Mouse (Mus musculus): ENCODE measurements around the gene Pi16.
"Not testable (repeated sequence)": the region's sequence is repeated elsewhere in the genome, so short reads cannot be mapped to it uniquely, and the experiment has no call there.

DNA sequence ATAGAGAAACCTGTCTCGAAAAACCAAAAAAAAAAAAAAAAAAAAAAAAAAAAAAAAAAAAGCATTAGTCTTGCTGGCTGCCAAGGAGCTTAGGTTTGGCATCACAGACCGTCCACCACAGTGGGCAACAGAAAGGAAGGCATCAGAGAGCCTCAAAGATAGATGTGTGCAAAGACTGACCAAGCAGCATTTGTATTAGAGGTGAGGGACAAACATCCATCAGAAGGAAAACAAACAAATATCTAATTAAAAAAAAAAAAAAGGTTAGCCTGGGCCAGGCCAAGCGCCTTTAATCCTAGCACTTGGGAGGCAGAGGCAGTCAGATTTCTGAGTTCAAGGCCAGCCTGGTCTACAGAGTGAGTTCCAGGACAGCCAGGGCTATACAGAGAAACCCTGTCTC lies at the start of gene Pi16:
- TF ChIP-seq CTCF, EP300 (IDR thresholded peaks at IDR 0.05; ENCODE audit: low read depth): not testable (repeated sequence)
